Mouse (Mus musculus): ENCODE data around the gene Slc35g1.

DNA sequence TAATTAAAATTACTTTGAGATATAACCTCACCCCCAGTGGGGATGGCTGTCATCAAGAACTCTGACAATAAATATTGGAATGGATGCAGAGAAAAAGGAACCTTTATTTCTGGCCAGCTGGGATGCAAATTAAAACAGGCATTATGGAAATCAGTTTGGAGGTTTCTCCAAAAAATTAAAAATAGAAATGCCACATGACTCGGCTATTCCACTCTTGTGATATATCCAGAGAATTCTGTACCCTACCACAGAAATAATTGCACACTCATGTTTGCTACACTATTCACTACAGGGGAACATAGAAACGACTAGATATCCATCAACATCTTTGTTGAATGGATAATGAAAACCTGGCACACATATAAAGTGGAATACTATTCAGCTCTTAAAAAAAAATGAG lies 33.9 kb upstream of the Slc35g1 start:
- TF ChIP-seq CTCF (conservative IDR thresholded peaks at IDR 0.05 in 1 of 2, IDR thresholded peaks at IDR 0.05 in 1 of 2; ENCODE audit: low read depth in 2 of 2, low read length in 2 of 2), result no peak
- TF ChIP-seq ZC3H11A (IDR thresholded peaks at IDR 0.05; ENCODE audit: low read depth, low read length), result no peak
- no peak for TF ChIP-seq MAFK (IDR thresholded peaks at IDR 0.05; ENCODE audit: insufficient replicate concordance, low read length)
- TF ChIP-seq POLR2A (IDR thresholded peaks at IDR 0.05; ENCODE audit: low read depth, low read length), result no peak
- no peak for TF ChIP-seq MAX (IDR thresholded peaks at IDR 0.05; ENCODE audit: low read length)
- TF ChIP-seq CHD1 (IDR thresholded peaks at IDR 0.05; ENCODE audit: low read depth, low read length), result no peak
- no peak for TF ChIP-seq ELF1 (IDR thresholded peaks at IDR 0.05; ENCODE audit: low read depth, low read length)
- no peak for TF ChIP-seq EP300 (IDR thresholded peaks at IDR 0.05; ENCODE audit: low read length)
- no peak for TF ChIP-seq PAX5 (IDR thresholded peaks at IDR 0.05; ENCODE audit: low read length)
- TF ChIP-seq USF2 (conservative IDR thresholded peaks at IDR 0.05; ENCODE audit: low read depth, low read length), result no peak
- no peak for TF ChIP-seq IRF4 (IDR thresholded peaks at IDR 0.05; ENCODE audit: low read depth, low read length)
- TF ChIP-seq RAD21 (IDR thresholded peaks at IDR 0.05; ENCODE audit: low read depth, low read length), result no peak
- no peak for TF ChIP-seq ETS1 (conservative IDR thresholded peaks at IDR 0.05; ENCODE audit: low read depth, low read length)
